Mouse (Mus musculus): ENCODE data around the gene Ripk1. TPM values are rescaled to one million over a fixed set of nuclear protein-coding genes. Genes with fewer than 3 reads are reported as not detected.

Gene Ripk1
- polyA plus RNA-seq, 1 experiment: 6.9 TPM

DNA sequence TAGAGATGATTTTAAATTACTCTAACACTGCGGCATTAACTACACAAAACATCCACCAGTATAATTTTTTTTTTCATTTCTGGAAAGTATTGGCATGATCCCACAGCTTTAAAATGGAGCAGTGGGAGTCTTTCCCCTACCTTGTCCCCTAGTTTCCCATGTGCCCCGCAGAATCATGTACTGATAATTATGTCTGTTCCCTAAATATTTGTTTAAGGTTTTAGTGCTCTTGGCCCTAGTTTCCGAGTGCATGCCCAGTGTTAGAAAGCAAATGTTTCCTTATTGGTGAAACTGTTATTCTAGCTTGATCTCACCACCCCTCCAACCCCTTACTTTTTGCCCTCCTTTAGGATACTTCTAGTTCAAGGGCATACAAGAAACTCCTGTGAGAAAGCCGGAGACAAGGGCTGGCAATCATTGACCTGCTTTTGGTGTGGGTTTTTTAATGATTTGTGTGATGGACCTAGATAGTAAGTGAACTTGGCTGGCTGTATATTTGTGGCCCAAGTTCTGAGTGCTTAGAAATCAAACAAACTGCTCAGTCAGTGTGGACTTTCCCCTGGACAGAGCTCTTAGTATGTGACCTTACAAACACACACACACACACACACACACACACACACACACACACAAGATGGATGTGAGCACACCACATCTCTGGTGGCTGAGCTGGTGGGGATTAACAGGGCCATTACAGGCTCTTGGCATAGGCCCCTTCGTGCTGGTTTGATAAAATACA is 43.5 kb downstream of the Ripk1 start:
- no peak for TF ChIP-seq CTCF (IDR thresholded peaks at IDR 0.05; ENCODE audit: low read depth, low read length)
- TF ChIP-seq EP300 (IDR thresholded peaks at IDR 0.05; ENCODE audit: insufficient read depth, low read depth, low read length): no peak
- no peak for TF ChIP-seq POLR2A (IDR thresholded peaks at IDR 0.05; ENCODE audit: insufficient read depth, low read length)
- no peak overlapping the region for H3K4me3 ChIP-seq (ENCODE audit: low read depth, low read length)
- H3K4me1 ChIP-seq (ENCODE audit: control insufficient read depth, insufficient read depth, low read length): peaks cover 2% of the 10 kb centered on the region
- H3K36me3 ChIP-seq (ENCODE audit: control insufficient read depth, insufficient read depth, low read length, poor library complexity, severe bottlenecking): no peaks in the 10 kb centered on the region
- no peak overlapping the region for H3K9ac ChIP-seq (ENCODE audit: low read depth, poor library complexity, severe bottlenecking)
- H3K9me3 ChIP-seq (replicated peaks; ENCODE audit: control insufficient read depth, insufficient read depth, low read length, poor library complexity, severe bottlenecking): no peaks in the 10 kb centered on the region
- H3K27me3 ChIP-seq (ENCODE audit: control insufficient read depth, insufficient read depth, low read length, poor library complexity, severe bottlenecking): no peaks in the 10 kb centered on the region
- H3K27ac ChIP-seq (ENCODE audit: insufficient read depth, low read length): no peak overlapping the region

DNA sequence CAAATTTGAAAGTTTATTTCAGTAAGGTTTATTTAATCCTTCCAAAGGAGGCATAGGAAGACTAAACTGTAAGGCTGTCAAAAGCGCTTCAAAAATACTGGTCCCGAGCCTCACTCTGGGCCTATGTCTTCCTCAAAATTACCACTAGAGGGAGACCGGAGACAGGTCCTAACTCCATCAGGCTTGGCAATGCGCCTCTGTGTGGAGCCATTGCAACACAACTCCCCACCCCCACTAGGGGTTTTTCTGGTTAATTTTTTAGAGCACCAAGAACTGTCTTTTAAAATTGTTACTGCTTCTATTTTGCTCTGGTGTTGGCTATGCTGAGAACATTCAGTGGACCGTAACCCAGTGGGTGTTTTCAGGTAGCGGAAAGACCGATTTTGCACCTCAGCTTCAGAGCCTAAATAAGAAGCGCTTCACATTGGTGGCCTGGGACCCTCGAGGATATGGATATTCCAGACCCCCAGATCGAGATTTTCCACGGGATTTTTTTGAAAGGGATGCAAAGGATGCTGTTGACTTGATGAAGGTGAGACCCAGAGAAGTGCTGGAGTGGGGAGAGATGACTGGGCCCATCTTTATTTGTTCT is 44.4 kb downstream of the Ripk1 start:
- H3K9me3 ChIP-seq (replicated peaks; ENCODE audit: control insufficient read depth, insufficient read depth, low read length, poor library complexity, severe bottlenecking): no peaks in the 10 kb centered on the region
- H3K27me3 ChIP-seq (ENCODE audit: control insufficient read depth, insufficient read depth, low read length, poor library complexity, severe bottlenecking): no peaks in the 10 kb centered on the region
- no peak for TF ChIP-seq POLR2A (IDR thresholded peaks at IDR 0.05; ENCODE audit: insufficient read depth, low read length)
- peak; percentile 91 for TF ChIP-seq CTCF (IDR thresholded peaks at IDR 0.05; ENCODE audit: low read depth, low read length)
- no peaks in the 10 kb centered on the region for H3K36me3 ChIP-seq (ENCODE audit: control insufficient read depth, insufficient read depth, low read length, poor library complexity, severe bottlenecking)
- peaks cover 2% of the 10 kb centered on the region for H3K4me1 ChIP-seq (ENCODE audit: control insufficient read depth, insufficient read depth, low read length)
- H3K27ac ChIP-seq (ENCODE audit: insufficient read depth, low read length): no peak overlapping the region
- H3K4me3 ChIP-seq (ENCODE audit: low read depth, low read length): no peak overlapping the region
- H3K9ac ChIP-seq (ENCODE audit: low read depth, poor library complexity, severe bottlenecking): no peak overlapping the region

DNA sequence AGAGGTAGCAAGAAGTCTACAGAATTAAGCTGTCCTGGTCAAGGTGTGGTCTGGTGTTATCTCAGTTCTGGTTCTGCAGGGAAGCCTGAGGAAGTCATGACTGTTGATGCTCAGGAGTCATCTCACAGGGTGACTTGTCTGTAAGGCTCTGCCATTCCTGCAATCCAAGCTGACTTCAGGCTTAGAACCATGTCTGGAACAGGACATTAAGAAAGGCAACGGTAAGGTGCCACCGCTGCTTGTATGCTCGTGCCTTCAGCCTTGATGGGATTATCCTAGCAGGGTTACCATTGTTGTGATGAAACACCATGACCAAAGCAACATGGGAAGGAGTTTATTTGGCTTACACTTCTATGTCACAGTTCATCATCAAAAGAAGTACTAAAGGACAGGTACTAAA is 45.4 kb downstream of the Ripk1 start:
- Histone ChIP-seq H3K27me3 (ENCODE audit: control insufficient read depth, insufficient read depth, low read length, poor library complexity, severe bottlenecking) (no peaks in the 10 kb centered on the region), H3K4me3 (ENCODE audit: low read depth, low read length) (no peak overlapping the region), H3K9me3 (replicated peaks; ENCODE audit: control insufficient read depth, insufficient read depth, low read length, poor library complexity, severe bottlenecking) (no peaks in the 10 kb centered on the region), H3K27ac (ENCODE audit: insufficient read depth, low read length) (no peak overlapping the region), H3K36me3 (ENCODE audit: control insufficient read depth, insufficient read depth, low read length, poor library complexity, severe bottlenecking) (no peaks in the 10 kb centered on the region), H3K4me1 (ENCODE audit: control insufficient read depth, insufficient read depth, low read length) (peaks cover 2% of the 10 kb centered on the region), H3K9ac (ENCODE audit: low read depth, poor library complexity, severe bottlenecking) (no peak overlapping the region)
- TF ChIP-seq CTCF (IDR thresholded peaks at IDR 0.05; ENCODE audit: low read depth, low read length): no peak
- TF ChIP-seq POLR2A (IDR thresholded peaks at IDR 0.05; ENCODE audit: insufficient read depth, low read length): no peak
- no peak for TF ChIP-seq EP300 (IDR thresholded peaks at IDR 0.05; ENCODE audit: insufficient read depth, low read depth, low read length)

DNA sequence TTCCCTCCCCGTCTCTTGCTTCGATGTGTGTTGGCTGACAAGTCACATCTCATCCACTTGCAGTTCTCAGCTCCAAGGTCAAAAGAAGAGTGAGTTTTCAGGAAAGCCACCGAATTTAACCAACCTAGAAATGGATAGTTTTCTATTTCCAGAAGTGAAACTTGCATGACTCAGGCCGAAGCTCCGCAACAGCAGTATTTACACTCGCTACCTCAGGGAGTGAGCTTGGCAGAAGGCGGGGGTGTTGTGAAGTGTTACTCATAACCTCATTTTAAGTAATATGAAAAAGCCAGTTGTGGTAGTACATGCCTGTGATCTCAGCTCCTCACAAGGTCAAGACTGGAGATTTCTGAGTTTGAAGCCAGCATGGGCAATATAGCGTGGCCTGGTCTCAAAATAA is 48.3 kb downstream of the Ripk1 start:
- Histone ChIP-seq H3K9ac (ENCODE audit: low read depth, poor library complexity, severe bottlenecking) (no peak overlapping the region), H3K4me3 (ENCODE audit: low read depth, low read length) (no peak overlapping the region), H3K4me1 (ENCODE audit: control insufficient read depth, insufficient read depth, low read length) (no peaks in the 10 kb centered on the region), H3K27me3 (ENCODE audit: control insufficient read depth, insufficient read depth, low read length, poor library complexity, severe bottlenecking) (no peaks in the 10 kb centered on the region), H3K36me3 (ENCODE audit: control insufficient read depth, insufficient read depth, low read length, poor library complexity, severe bottlenecking) (no peaks in the 10 kb centered on the region), H3K27ac (ENCODE audit: insufficient read depth, low read length) (no peak overlapping the region), H3K9me3 (replicated peaks; ENCODE audit: control insufficient read depth, insufficient read depth, low read length, poor library complexity, severe bottlenecking) (no peaks in the 10 kb centered on the region)
- TF ChIP-seq EP300 (IDR thresholded peaks at IDR 0.05; ENCODE audit: insufficient read depth, low read depth, low read length) (no peak), POLR2A (IDR thresholded peaks at IDR 0.05; ENCODE audit: insufficient read depth, low read length) (no peak), CTCF (IDR thresholded peaks at IDR 0.05; ENCODE audit: low read depth, low read length) (no peak)

DNA sequence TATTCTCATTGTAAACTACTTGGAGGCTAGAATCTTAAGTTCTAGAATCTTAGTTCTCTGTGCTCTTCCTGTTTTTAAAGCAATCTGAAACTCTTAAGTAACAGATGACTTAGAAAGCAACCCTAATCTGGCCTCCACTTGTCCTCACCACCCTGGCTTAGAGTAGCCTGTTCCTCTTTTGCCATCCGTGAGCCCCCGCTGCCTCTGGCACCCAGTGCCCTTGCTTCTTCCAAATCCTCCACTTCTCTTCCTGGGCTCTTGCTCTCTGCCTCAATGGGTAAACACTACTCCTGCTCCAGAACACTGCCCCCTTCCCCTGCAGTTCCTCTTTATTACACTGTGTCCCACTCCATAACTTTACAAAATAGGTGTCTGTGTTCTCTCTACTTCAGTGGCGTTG is 49.5 kb downstream of the Ripk1 start:
- no peak for TF ChIP-seq CTCF (IDR thresholded peaks at IDR 0.05; ENCODE audit: low read depth, low read length)
- no peak for TF ChIP-seq EP300 (IDR thresholded peaks at IDR 0.05; ENCODE audit: insufficient read depth, low read depth, low read length)
- no peak for TF ChIP-seq POLR2A (IDR thresholded peaks at IDR 0.05; ENCODE audit: insufficient read depth, low read length)
- Histone ChIP-seq H3K27ac (ENCODE audit: insufficient read depth, low read length) (no peak overlapping the region), H3K4me1 (ENCODE audit: control insufficient read depth, insufficient read depth, low read length) (no peaks in the 10 kb centered on the region), H3K9me3 (replicated peaks; ENCODE audit: control insufficient read depth, insufficient read depth, low read length, poor library complexity, severe bottlenecking) (no peaks in the 10 kb centered on the region), H3K27me3 (ENCODE audit: control insufficient read depth, insufficient read depth, low read length, poor library complexity, severe bottlenecking) (no peaks in the 10 kb centered on the region), H3K9ac (ENCODE audit: low read depth, poor library complexity, severe bottlenecking) (no peak overlapping the region), H3K36me3 (ENCODE audit: control insufficient read depth, insufficient read depth, low read length, poor library complexity, severe bottlenecking) (no peaks in the 10 kb centered on the region), H3K4me3 (ENCODE audit: low read depth, low read length) (no peak overlapping the region)

DNA sequence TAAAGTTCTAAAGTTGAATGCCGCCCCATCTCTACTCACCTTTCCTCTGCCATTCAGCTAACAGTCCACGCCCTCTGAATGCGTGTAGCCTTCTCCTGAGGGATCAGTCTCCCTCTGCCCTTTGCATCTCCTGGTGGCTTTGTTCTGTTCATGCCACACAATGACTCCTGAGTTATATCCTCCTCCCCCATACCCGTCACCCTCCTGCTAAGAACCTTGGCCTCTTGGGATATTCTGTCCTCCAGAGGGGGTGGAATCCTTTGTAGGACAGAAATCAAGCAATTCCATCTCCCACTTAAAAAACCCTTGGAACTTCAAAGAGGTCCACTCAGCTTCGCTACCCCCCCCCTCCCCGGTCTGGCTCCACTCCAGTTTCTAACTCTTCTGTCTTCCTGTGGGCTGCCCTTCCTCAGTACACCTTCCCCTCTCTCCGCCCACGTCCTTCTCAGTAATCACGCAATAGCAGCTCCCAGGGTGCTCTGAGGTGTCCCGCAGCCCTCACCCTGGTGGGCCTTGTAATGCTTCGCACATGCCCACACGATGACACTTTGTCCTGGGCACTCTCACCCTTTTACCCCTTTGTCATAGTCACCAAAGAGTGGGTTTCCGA is 51.6 kb downstream of the Ripk1 start:
- H3K9me3 ChIP-seq (replicated peaks; ENCODE audit: control insufficient read depth, insufficient read depth, low read length, poor library complexity, severe bottlenecking): no peaks in the 10 kb centered on the region
- H3K4me1 ChIP-seq (ENCODE audit: control insufficient read depth, insufficient read depth, low read length): no peaks in the 10 kb centered on the region
- no peak overlapping the region for H3K27ac ChIP-seq (ENCODE audit: insufficient read depth, low read length)
- H3K9ac ChIP-seq (ENCODE audit: low read depth, poor library complexity, severe bottlenecking): no peak overlapping the region
- no peak for TF ChIP-seq EP300 (IDR thresholded peaks at IDR 0.05; ENCODE audit: insufficient read depth, low read depth, low read length)
- no peak for TF ChIP-seq CTCF (IDR thresholded peaks at IDR 0.05; ENCODE audit: low read depth, low read length)
- no peak for TF ChIP-seq POLR2A (IDR thresholded peaks at IDR 0.05; ENCODE audit: insufficient read depth, low read length)
- no peak overlapping the region for H3K4me3 ChIP-seq (ENCODE audit: low read depth, low read length)
- no peaks in the 10 kb centered on the region for H3K27me3 ChIP-seq (ENCODE audit: control insufficient read depth, insufficient read depth, low read length, poor library complexity, severe bottlenecking)
- no peaks in the 10 kb centered on the region for H3K36me3 ChIP-seq (ENCODE audit: control insufficient read depth, insufficient read depth, low read length, poor library complexity, severe bottlenecking)

Measured in ES-Bruce4 (cell line).